Mouse (Mus musculus): ENCODE data around the gene Ulk1. TPM values are rescaled to one million over a fixed set of nuclear protein-coding genes. Genes with fewer than 3 reads are reported as not detected.

Ulk1 gene
- 41.9 and 43.3 TPM in 2 replicates for polyA plus RNA-seq (2012; rRNA removed)

DNA sequence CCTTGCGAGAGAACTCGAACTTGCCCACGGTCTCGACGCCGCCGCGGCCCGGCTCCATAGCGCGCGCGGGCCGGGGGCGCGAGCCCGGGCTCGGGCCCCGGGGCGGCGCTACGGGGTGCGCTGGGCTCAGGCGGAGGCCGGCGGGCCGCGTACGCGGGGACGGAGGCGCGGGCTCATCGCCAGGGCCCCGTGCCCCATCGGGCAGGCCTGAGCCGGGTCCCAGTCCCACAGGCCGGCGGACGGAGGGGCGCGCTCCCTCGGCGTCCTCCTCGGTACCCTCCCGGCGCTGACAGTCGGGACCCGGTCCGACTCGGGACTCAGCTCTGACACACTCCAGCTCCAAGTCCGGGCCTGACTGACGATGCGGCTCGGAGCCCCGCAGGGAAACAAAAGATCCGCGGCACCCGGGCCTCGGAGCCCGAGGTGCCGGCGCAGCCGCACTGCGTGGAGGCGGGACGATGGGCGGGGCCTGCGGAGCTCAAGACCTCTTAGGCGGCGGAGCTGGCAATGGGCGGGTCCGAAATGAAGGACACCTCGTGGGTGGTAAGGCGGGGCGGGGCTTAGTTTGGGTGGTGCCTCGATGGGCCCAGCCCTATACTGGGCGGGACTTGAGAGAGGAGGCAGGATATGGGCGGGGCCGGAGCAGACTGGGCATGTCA is at the start of gene Ulk1:
Gene Ulk1 (minus strand): TSS at position 431 of the 659 bp plus-strand sequence.

DNA sequence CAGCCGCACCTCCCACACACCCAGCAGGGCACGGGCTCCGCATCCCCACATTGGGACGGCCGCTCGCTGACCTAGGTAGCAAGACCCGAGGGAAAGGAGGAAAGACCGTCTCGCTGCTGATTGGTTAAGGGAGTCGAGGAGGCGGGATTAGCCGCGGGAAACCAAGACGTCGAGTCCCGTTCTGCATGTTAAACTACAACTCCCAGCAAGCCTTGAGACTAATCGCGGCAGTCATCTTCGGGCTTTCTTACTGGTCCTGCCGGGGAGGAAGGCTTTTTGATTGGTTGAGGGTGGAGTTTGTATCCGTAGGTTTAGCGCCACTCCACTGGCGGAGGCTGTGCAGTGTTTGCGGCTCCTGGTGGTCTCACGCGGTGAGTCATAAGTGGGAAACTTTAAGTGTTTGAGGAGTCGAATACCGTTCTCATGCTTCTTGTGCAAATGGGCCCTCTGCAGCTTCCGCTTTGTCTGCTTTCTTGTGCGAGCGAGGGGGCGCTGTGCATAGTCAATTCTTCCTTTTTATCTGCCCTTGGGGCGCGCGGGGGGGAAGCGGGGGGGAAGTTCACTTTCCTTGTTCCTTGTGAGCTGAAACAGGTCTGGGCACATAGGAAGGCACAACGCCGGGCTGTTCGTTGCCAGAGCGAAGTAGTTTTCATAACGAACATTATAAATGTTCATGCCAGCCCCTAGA is 29.9 kb upstream of the Ulk1 start, which contains the start of the genes Hscb and Chek2:
Gene Hscb (minus strand): TSS at position 100 of the 688 bp plus-strand sequence.
Gene Chek2 (plus strand): TSS at position 302 of the 688 bp plus-strand sequence.

DNA sequence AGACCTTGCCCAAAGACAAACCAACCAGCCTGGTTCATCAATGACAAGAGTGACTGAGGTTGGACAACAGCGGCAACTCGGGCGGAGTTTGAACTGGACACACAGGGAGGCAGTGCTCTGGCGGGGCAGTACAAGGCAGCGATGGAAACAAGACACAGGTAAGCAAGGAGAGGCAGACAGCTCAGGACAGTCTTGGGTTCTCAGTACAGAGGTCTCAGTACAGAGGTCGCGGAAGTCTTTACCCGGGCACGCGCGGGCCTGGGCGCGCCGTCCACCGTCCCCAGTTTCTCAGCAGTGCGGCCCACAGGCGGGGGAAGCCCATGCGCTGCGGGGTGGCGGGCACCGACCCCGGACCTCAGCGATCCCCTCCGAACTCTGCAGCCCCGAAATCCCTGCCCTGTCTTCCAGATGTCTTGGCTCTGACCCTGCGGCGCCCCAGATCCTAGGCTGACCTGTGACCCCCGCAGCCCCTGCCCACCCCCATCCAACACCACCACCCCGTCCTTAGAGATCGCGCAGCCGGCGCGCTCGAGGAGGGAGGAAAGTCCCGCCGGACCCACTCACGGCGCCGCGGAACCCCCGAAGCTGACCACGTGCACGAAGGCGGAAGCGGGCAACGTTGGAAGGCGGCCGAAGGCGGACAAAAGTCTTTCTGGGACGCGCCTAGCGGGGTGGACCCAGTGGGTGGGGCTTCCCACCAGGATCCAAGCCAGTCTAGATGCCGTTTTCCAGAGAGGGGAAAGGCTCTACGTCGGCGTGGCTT is 29.7 kb downstream of the Ulk1 start, which contains the start of gene Pus1:
Gene Pus1 (minus strand): TSS at position 662 of the 763 bp plus-strand sequence.

DNA sequence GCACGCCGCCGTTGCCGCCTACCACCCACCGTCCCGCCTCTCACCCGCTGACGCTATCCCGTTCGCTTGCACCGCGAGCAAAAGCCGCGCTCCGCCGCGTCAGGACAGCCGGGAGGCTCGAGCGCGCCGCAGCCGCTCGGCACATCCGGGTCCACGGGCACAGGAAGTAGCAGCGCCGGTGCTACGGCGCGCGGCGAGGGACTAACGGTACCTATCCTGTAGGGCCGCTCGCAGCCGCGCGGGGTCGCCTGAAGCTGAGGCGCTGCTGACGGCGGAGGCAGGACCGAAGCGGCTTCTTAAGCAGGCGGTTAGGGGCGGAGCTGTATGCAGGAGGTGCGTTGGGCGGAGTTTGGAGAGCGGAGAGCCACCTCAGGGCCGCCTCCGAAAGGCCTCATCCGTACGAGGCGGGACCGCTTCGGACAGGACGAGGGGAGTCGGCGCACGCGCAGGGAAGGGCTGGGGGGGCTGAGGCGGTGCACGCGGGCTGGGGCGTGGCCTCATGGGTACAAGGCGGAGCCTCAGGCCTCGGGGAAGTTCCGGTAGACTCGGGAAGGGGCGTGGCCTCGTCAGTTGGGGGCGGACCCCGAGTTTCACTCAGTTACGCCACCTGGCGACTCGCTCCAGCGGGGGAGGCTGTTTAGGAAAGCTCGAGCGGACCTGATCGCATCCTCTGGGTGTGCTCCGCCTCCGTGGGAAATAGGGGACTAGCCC is 39.3 kb downstream of the Ulk1 start, which contains the start of gene Ep400:
Gene Ep400 (minus strand): TSS at position 270 of the 711 bp plus-strand sequence.

Other genes with a start within 250 kb of the Ulk1 start
- gene Noc4l, start 156.7 kb downstream of the Ulk1 start, polyA plus RNA-seq (2012; rRNA removed): 47.8 and 56.4 TPM in 2 replicates
- gene Ddx51, start 156.6 kb downstream of the Ulk1 start, polyA plus RNA-seq (2012; rRNA removed): 9.7 and 12.4 TPM in 2 replicates
- 44.8 and 64.9 TPM in 2 replicates for gene Ep400, start 39.4 kb downstream of the Ulk1 start, polyA plus RNA-seq (2012; rRNA removed)
- gene Pus1, start 29.4 kb downstream of the Ulk1 start, polyA plus RNA-seq (2012; rRNA removed): 22.3 and 22.5 TPM in 2 replicates
- gene Hscb, start 29.7 kb upstream of the Ulk1 start, polyA plus RNA-seq (2012; rRNA removed): 19.3 and 24.9 TPM in 2 replicates
- 7.1 and 9.2 TPM in 2 replicates for gene Chek2, start 29.9 kb upstream of the Ulk1 start, polyA plus RNA-seq (2012; rRNA removed)
- gene Ttc28, start 69.7 kb upstream of the Ulk1 start, polyA plus RNA-seq (2012; rRNA removed): 3.1 and 4.3 TPM in 2 replicates

Data from colon, adult 2 months (tissue).